Mouse (Mus musculus) CH12.LX (cell line): ENCODE measurements at regions not wholly inside any gene's neighbourhood (a gene's known extent, or its start where the extent isn't known, plus 50 kb on each side); places are given as distances from the start of the nearest gene placed in this dataset.

ENCODE experiments used
- DNase-seq: peaks from one replicate; pipeline ENCODE4 v3.0.0-alpha.2; 2013; ENCODE audit errors: extremely low read depth
- H3K27ac ChIP-seq: 2 replicates; pipeline ENCODE4 v1.5.1; 2012; ENCODE audit warnings: low read depth, mild to moderate bottlenecking, control low read depth, moderate library complexity; ENCODE audit not compliant: insufficient read depth
- H3K27me3 ChIP-seq: replicated peaks from 2 replicates; pipeline ENCODE3; 2012; ENCODE audit warnings: inconsistent platforms
- H3K36me3 ChIP-seq, 2 experiments: replicated peaks in 1 of 2; 2 replicates each; pipeline versions ENCODE3 to v1.6.1; 2012; ENCODE audit warnings: inconsistent platforms in 1 of 2, low read length in 1 of 2, mild to moderate bottlenecking in 1 of 2, mixed read lengths in 1 of 2, moderate library complexity in 1 of 2; ENCODE audit not compliant: control insufficient read depth in 1 of 2, insufficient read depth in 1 of 2
- H3K4me1 ChIP-seq, 2 experiments: 2 replicates each; pipeline ENCODE4 v1.6.1; 2012; ENCODE audit warnings: inconsistent platforms in 1 of 2, moderate library complexity in 1 of 2; ENCODE audit not compliant: insufficient read depth in 2 of 2, control insufficient read depth in 1 of 2
- H3K4me2 ChIP-seq: 2 replicates; pipeline ENCODE4 v1.6.1; 2012; ENCODE audit warnings: low read depth, mild to moderate bottlenecking, control low read depth; ENCODE audit not compliant: poor library complexity, insufficient read depth, severe bottlenecking
- H3K4me3 ChIP-seq, 3 experiments: fragments of 150-350 bp in 1 of 3; sonication (generic) in 1 of 3; replicated peaks in 1 of 3; 2 replicates each; pipeline versions ENCODE3 to v1.5.1; 2011 to 2012; ENCODE audit warnings: low read depth in 2 of 3, low read length in 2 of 3, mild to moderate bottlenecking in 2 of 3, moderate library complexity in 2 of 3, control low read depth in 1 of 3, improper control_type of control experiment in 1 of 3, inconsistent platforms in 1 of 3, mixed read lengths in 1 of 3; ENCODE audit not compliant: poor library complexity in 1 of 3
- H3K79me2 ChIP-seq: replicated peaks from 2 replicates; pipeline ENCODE4 v1.6.1; 2012; ENCODE audit warnings: mild to moderate bottlenecking, moderate library complexity; ENCODE audit not compliant: control insufficient read depth, poor library complexity, insufficient read depth, severe bottlenecking; ENCODE audit errors: extremely low read depth
- H3K9ac ChIP-seq: 2 replicates; pipeline ENCODE4 v1.6.1; 2012; ENCODE audit warnings: low read depth, mild to moderate bottlenecking, control low read depth, moderate library complexity; ENCODE audit not compliant: insufficient read depth
- H3K9me3 ChIP-seq: replicated peaks from 2 replicates; pipeline ENCODE3; 2012; ENCODE audit warnings: low read length, inconsistent platforms, mixed read lengths
- BHLHE40 ChIP-seq: IDR thresholded peaks from 2 replicates; pipeline ENCODE4 v1.6.1; 2011; ENCODE audit warnings: mild to moderate bottlenecking, low read depth, low read length, improper control_type of control experiment
- CHD2 ChIP-seq: IDR thresholded peaks from 2 replicates; pipeline ENCODE4 v1.6.1; 2011; ENCODE audit warnings: low read length, improper control_type of control experiment
- E2F4 ChIP-seq: IDR thresholded peaks from 2 replicates; pipeline ENCODE4 v1.6.1; 2011; ENCODE audit warnings: low read depth, low read length, improper control_type of control experiment; ENCODE audit not compliant: insufficient replicate concordance
- EP300 ChIP-seq: IDR thresholded peaks from 2 replicates; pipeline ENCODE4 v1.6.1; 2011; ENCODE audit warnings: low read length, improper control_type of control experiment
- ETS1 ChIP-seq: conservative IDR thresholded peaks from 2 replicates; pipeline ENCODE4 v1.6.1; 2012; ENCODE audit warnings: low read depth, mild to moderate bottlenecking, inconsistent platforms, low read length, improper control_type of control experiment, moderate library complexity
- GABPA ChIP-seq: IDR thresholded peaks from 2 replicates; pipeline ENCODE4 v1.6.1; 2012; ENCODE audit warnings: low read depth, low read length, improper control_type of control experiment, inconsistent platforms; ENCODE audit not compliant: insufficient replicate concordance
- HCFC1 ChIP-seq: IDR thresholded peaks from 2 replicates; pipeline ENCODE4 v1.6.1; 2012; ENCODE audit warnings: low read depth, mild to moderate bottlenecking, inconsistent platforms, low read length, improper control_type of control experiment
- IRF4 ChIP-seq: IDR thresholded peaks from 2 replicates; pipeline ENCODE4 v1.6.1; 2014; ENCODE audit warnings: low read depth, mild to moderate bottlenecking, inconsistent platforms, low read length, improper control_type of control experiment
- JUN ChIP-seq: IDR thresholded peaks from 2 replicates; pipeline ENCODE4 v1.6.1; 2011; ENCODE audit warnings: low read depth, mild to moderate bottlenecking, low read length, improper control_type of control experiment, moderate library complexity; ENCODE audit not compliant: insufficient read depth
- JUND ChIP-seq: conservative IDR thresholded peaks from 2 replicates; pipeline ENCODE4 v1.6.1; 2011; ENCODE audit warnings: low read depth, low read length, improper control_type of control experiment
- MAFK ChIP-seq: IDR thresholded peaks from 2 replicates; pipeline ENCODE4 v1.6.1; 2011; ENCODE audit warnings: low read length, improper control_type of control experiment; ENCODE audit not compliant: insufficient replicate concordance
- MAX ChIP-seq: IDR thresholded peaks from 2 replicates; pipeline ENCODE4 v1.6.1; 2011; ENCODE audit warnings: low read length, improper control_type of control experiment
- MAZ ChIP-seq: IDR thresholded peaks from 2 replicates; pipeline ENCODE4 v1.6.1; 2012; ENCODE audit warnings: low read depth, mild to moderate bottlenecking, inconsistent platforms, low read length, improper control_type of control experiment, moderate library complexity
- MXI1 ChIP-seq: IDR thresholded peaks from 2 replicates; pipeline ENCODE4 v1.6.1; 2011; ENCODE audit warnings: mild to moderate bottlenecking, low read depth, low read length, improper control_type of control experiment
- NELFE ChIP-seq: IDR thresholded peaks from 2 replicates; pipeline ENCODE4 v1.6.1; 2011; ENCODE audit warnings: low read depth, low read length, improper control_type of control experiment
- NRF1 ChIP-seq: IDR thresholded peaks from 2 replicates; pipeline ENCODE4 v1.6.1; 2014; ENCODE audit warnings: low read depth, mild to moderate bottlenecking, inconsistent platforms, low read length, improper control_type of control experiment, moderate library complexity
- PAX5 ChIP-seq: IDR thresholded peaks from 2 replicates; pipeline ENCODE4 v1.6.1; 2012; ENCODE audit warnings: low read length, inconsistent platforms, mixed read lengths
- POLR2A ChIP-seq: IDR thresholded peaks from 2 replicates; pipeline ENCODE4 v1.6.1; 2011; ENCODE audit warnings: low read depth, mild to moderate bottlenecking, improper control_type of control experiment, low read length
- RAD21 ChIP-seq: IDR thresholded peaks from 2 replicates; pipeline ENCODE4 v1.6.1; 2011; ENCODE audit warnings: low read depth, mild to moderate bottlenecking, low read length, improper control_type of control experiment, moderate library complexity
- RCOR1 ChIP-seq: conservative IDR thresholded peaks from 2 replicates; pipeline ENCODE4 v1.6.1; 2012; ENCODE audit warnings: low read depth, mild to moderate bottlenecking, inconsistent platforms, low read length, improper control_type of control experiment
- SIN3A ChIP-seq: IDR thresholded peaks from 2 replicates; pipeline ENCODE4 v1.6.1; 2012; ENCODE audit warnings: low read length, improper control_type of control experiment, inconsistent platforms
- SMC3 ChIP-seq: IDR thresholded peaks from 2 replicates; pipeline ENCODE4 v1.6.1; 2011; ENCODE audit warnings: low read depth, low read length, improper control_type of control experiment
- USF1 ChIP-seq: IDR thresholded peaks from 2 replicates; pipeline ENCODE4 v1.6.1; 2014; ENCODE audit warnings: low read depth, mild to moderate bottlenecking, inconsistent platforms, low read length, improper control_type of control experiment
- ZKSCAN1 ChIP-seq: IDR thresholded peaks from 2 replicates; pipeline ENCODE4 v1.6.1; 2012; ENCODE audit warnings: low read depth, inconsistent platforms, low read length, improper control_type of control experiment, borderline replicate concordance
- dilution Hi-C: fragments of 300-500 bp; cut with MboI; formaldehyde crosslinking; loops from 2 replicates; pipeline ENCODE4 v1.14.3; 2020; ENCODE audit warnings: low sequenced_read_pairs; ENCODE audit not compliant: extremely low pct_unique_long_range_greater_than_20kb, extremely low pct_ligation_motif_present
- in situ Hi-C: fragments of 300-500 bp; cut with MboI; formaldehyde crosslinking; loops from 3 replicates; pipeline ENCODE4 v1.14.3; 2019; ENCODE audit warnings: low sequenced_read_pairs, low pct_ligation_motif_present, low pct_unique_long_range_greater_than_20kb, mixed read lengths

DNA sequence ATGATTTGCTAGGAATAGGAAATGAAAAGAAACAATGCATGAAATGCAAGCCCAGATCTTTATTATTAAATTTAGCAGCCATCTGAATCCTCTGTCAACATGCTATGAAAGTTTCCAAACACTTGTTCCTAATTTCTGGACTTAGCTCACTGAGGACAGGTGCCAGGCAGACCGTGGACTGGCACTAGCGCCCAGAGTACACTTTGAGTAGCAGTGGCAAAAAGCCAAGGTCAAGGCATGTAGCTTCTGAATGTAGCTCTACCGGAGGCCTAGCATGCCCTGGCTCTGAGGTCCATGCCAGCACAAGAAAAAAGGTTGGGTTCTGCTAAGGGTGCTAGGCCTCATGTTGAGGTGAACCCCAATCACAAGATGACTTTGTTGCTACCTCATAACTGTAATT lies 408.9 kb downstream of the H2al1j start:
- TF ChIP-seq USF1 (no peak), RCOR1 (no peak), JUN (no peak), NELFE (no peak), PAX5 (no peak), SIN3A (no peak), MAFK (no peak), SMC3 (no peak), BHLHE40 (no peak)
- DNase-seq: no peak
- no peak overlapping the region for H3K4me2 ChIP-seq
- H3K36me3 ChIP-seq: no peaks in the 10 kb centered on the region
- H3K9ac ChIP-seq: no peak overlapping the region
- H3K27ac ChIP-seq: no peak overlapping the region
- H3K27me3 ChIP-seq: no peaks in the 10 kb centered on the region
- dilution Hi-C loops (no loop called here), in situ Hi-C loops (no loop called here)
- peaks cover 12 to 36% of the 10 kb centered on the region in 2 experiments; a peak in 3 of 4 replicates for H3K4me1 ChIP-seq
- H3K79me2 ChIP-seq: no peaks in the 10 kb centered on the region
- no peak overlapping the region for H3K4me3 ChIP-seq
- no peaks in the 10 kb centered on the region for H3K9me3 ChIP-seq

DNA sequence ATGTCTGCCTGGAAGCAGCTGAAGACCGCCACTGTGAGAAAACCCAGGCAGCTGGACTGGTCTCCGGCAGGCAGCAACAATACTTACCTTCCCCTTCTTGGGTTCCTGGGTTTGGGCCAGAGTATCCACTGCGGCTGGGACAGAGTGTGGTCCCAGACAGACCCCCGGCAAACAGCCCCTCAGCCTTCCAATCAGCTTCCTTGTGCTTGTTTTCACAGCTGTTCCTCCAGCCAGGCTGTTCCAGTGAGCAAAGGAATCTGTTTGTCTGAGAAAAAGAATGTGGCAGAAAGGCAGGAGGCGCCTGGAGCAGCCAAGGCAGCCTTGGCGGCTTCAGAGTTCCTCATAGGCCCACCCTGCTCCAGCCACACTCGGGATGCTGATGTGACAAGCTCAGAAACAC lies 411.9 kb downstream of the H2al1j start:
- H3K9ac ChIP-seq: no peak overlapping the region

GRCm38 (mm10) chrX:11745911-11746310 lies 414.2 kb downstream of the Bcor start:
- Histone ChIP-seq H3K36me3 (no peaks in the 10 kb centered on the region), H3K9me3 (peaks cover 2% of the 10 kb centered on the region), H3K4me1 (peaks cover 19 to 30% of the 10 kb centered on the region in 2 experiments), H3K27ac (no peak overlapping the region), H3K79me2 (no peaks in the 10 kb centered on the region), H3K27me3 (no peaks in the 10 kb centered on the region), H3K4me3 (no peak overlapping the region), H3K4me2 (no peak overlapping the region), H3K9ac (no peak overlapping the region)
- dilution Hi-C loops: no loop called here
- in situ Hi-C loops: no loop called here
- no peak for DNase-seq
- TF ChIP-seq MAX (no peak), SMC3 (no peak), RCOR1 (no peak), JUND (no peak), BHLHE40 (no peak), GABPA (no peak), NRF1 (no peak), MAZ (no peak), HCFC1 (no peak), RAD21 (no peak), E2F4 (no peak), ZKSCAN1 (no peak), PAX5 (no peak), IRF4 (no peak), CHD2 (no peak), EP300 (no peak), MXI1 (no peak), ETS1 (no peak), POLR2A (no peak)

More for the DNA sequence above, 411.9 kb downstream of the H2al1j start:
- no peaks in the 10 kb centered on the region for H3K36me3 ChIP-seq
- no peaks in the 10 kb centered on the region for H3K27me3 ChIP-seq
- H3K4me1 ChIP-seq: peaks cover 8 to 11% of the 10 kb centered on the region in 2 experiments; a peak in 3 of 4 replicates
- H3K4me2 ChIP-seq: no peak overlapping the region
- in situ Hi-C loops (no loop called here), dilution Hi-C loops (no loop called here)
- H3K79me2 ChIP-seq: no peaks in the 10 kb centered on the region
- no peak overlapping the region for H3K4me3 ChIP-seq
- no peak for DNase-seq
- H3K9me3 ChIP-seq: peaks cover 2% of the 10 kb centered on the region
- no peak for TF ChIP-seq IRF4
- H3K27ac ChIP-seq: no peak overlapping the region
